Mouse (Mus musculus) inflammation-experienced regulatory T-cells, adult 6 months (primary cell): ENCODE measurements around the gene Acp6. TPM values are rescaled to one million over a fixed set of nuclear protein-coding genes. Genes with fewer than 3 reads are reported as not detected.
A peak's percentile ranks its signal among the peaks of the same experiment; 100 is the strongest.
"Not testable (repeated sequence)": the region's sequence is repeated elsewhere in the genome, so short reads cannot be mapped to it uniquely, and the experiment has no call there.

ENCODE experiments used
- ATAC-seq: one replicate; pipeline ENCODE4 v1.8.0; 2017
- polyA plus RNA-seq, 3 experiments: library from polyadenylated mRNA; unstranded; fragments of 100-300 nt; shearing (Covaris generic); gene quantifications; one replicate each; pipeline ENCODE4 v1.2.1; 2017

Gene Acp6
- 10 to 100 TPM; 21.5 to 49.1 (median 47.1) TPM for polyA plus RNA-seq

DNA sequence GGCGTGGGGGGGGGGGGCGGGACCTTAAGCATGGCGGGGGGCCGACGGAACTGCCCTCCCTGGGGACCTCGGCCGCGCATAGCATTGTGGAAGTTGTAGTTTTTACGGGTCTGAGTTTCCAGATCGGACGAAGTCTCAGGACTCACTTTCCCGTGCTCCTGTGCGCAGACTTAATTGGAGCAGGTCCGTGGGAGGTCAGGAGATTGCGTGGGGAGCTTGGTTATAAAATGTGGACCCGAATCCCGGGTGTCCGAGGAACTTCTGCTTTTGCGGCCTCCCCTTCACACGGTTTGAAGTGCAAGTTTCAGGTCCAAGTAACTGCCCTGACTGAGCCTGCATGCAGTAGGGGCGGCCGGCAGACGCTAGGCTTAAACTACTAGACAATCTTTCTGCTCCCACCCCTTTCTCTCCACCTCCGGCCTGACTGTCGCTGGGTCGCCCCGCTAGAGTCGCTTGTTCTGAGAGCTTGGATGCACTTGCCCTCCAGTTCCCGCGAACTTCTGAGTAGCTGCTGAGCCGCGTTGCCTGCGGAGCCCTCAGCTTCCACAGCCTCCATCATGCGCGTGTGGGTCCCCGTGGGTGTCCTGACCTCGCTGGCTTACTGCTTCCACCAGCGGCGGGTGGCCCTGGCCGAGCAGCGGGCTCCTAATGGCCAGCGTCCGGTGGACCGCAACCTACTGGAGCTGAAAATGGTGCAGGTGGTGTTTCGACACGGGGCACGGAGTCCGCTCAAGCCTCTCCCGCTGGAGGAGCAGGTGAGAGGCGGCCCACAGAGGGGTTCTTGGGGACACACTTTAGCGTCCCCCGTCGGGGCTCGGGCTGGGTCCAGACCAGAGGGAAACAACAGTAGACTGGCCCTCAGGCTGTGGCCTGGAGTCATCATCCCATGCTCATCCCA is at the start of gene Acp6:
Gene Acp6, plus strand, starts transcription at position 167 of the 898 bp plus-strand sequence.
- peak; percentile 86 for ATAC-seq

DNA sequence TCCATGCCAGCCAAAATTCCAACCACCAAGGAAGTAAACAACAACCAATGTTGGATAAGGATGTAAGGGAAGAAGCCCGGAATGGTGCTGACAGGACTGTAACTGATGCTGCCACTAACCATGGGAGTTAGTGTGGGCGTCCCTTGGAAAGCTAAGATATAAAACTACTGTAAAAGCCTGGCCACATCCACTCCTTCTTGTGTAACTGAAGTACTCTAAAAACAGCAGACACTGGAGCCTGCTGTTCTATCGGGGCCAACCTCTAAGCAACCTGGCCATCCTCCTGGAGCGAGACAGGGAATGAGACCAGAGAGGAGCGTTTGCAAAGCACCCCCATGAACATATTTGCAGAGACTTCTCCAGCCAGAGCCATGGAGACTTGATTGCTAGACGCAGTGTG is 41.1 kb upstream of the Acp6 start:
- ATAC-seq = no peak

DNA sequence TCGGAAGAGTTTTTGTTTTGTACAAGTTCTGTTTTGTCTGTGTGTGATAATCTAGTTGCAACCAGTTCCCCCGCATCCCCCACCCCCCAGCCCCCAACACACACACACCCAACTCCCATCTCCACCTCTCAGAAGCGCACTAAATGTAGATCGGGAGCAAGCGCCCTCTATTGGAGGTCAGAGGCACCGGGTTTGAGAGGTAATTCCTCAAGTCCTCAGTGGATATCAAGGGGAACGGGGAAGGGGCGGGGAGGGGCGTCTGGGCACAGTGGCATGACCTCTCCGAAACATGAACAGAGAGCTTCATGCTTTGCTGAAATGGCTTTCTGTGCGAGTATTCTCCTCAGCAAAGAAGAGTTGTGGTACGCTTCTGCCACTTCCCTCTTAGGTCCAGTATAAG is 40.3 kb upstream of the Acp6 start:
- no peak for ATAC-seq

DNA sequence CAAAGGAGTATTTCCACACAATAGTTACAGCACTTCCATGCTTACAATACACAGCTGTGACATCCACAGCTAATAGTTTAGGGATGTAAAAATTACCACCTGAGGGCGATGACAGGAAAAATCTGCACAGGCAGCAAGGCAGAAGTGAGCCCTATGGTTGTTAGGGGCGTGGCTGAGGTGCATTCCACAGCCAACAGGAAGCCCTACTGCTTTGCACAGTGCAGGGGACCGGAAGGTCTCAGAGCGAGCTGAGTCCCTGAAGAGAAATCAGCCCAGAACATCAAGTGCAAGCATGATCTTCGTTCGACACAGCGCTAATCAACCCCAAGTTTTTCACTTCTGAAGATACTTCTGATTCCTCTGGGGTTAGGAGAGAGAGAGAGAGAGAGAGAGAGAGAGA is 34.4 kb upstream of the Acp6 start:
- peak; percentile 100 for ATAC-seq

DNA sequence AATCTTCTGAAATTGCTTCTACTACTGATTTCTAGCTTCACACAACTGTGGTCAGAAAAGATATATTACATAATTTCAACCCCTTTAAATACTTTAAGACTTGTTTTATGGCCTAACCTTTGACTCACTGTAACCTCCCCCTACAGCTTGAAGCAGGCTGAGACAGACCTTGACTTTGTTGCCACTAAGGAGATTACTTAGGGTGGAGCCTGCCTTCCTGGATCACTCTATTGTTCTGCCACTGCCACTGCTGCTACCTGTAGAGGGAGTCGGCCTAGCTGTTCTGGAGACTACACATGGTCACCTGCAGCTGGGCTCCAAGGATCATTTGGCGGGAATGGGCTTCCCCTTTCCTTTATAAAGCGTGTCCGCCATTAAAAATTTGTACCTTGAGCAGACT is 29.2 kb upstream of the Acp6 start:
- no peak for ATAC-seq

DNA sequence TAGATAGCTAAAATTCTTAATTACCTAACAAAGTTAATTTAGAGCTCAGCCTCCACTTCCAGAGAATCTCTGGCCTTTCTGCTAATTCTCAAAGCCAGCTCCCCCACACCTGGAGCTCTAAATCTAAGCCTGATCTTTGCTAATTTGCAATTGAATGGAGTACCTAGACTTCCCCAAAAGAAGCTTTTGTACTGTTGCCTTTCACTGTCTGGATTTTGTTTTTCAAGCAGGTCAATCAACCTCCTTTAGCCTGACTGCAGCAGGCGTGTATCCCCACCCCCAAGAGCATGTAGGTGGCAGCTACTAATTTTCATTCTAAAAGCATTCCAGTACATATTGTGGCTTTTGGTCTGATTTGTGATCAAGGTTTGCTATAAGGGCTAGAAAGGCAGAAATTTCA is 20.9 kb upstream of the Acp6 start:
- ATAC-seq = not testable (repeated sequence)

DNA sequence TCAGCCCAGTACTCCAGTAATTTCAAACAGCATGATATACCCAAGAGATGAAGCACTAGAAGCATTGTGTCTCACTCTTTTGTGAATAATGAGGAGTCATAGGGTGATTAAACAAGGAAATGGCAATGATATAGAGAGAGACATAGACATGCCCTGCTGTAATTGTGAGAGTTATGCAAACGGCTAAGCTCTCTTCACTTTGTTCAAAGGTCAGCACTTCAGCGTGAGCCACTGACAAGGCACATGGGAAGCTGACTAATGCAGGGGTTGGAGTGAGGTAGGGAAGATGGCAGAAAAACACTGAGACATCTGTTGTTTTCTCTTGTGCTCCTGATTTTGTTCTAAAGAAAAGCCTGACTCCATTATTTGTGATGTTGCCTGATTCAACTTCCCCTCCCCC is 7.5 kb upstream of the Acp6 start:
- ATAC-seq = no peak

DNA sequence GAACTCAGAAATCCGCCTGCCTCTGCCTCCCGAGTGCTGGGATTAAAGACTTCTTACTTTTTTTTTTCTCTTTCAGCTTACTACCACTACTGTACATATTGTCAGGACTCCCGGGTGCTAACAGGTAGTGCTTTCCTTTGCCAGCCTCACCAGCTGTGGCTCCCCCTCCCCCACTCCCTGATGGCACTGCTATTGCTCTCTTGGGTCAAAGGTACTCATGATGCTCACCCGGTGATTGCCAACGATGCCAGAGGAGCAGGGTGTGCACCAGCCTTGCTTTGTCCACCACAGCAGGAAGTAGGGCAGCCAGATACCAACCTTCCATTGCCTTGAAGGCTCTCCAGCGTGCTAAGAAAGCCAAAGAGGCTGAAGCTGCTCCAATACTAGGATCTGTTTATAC is 2.1 kb upstream of the Acp6 start:
- no peak for ATAC-seq

DNA sequence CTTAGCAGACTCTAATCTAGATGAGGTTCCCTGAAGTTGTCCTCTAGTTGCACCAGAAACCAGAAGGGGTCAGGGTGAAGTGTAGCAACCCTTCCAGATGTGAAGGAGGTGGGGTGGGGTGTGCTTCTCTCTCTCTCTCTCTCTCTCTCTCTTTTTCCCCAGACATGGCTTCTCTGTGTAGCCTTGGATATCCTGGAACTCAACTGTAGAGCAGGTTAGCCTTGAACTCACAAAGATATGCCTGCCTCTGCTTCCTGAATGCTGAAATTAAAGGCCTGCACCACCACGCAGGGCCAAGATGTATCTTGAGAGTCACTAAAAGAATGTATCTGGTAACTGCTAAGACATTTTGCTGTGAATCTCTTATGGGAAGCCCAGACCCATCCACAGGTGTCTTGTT is 1.3 kb upstream of the Acp6 start:
- ATAC-seq = no peak

DNA sequence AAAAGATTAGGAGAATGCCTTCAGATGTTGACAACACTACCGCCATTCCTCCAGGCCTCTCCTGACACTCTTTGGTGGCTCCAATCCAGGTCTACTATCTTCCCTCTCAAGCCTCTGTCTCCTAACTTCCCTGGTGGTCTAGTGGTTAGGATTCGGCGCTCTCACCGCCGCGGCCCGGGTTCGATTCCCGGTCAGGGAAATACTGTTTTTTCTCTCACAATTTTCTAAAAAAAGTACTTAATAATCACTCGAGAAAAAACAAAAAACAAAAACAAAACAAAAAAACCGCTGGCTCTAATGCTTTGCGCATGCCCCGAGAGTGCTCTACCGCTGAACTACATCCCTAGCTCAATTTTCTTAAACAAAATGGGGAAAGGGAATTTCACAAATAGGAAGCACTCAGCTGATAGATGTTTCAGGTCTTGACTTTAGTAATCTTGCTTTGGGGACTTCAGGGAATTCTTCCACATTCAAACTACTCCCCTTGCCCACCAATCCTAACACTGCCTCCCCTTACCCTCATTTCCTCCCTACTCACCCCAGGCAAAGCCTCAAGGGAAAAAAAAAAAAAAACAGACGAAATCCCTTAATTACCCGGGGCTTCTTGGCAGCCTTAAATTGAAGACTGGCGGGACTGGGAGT is 498 bp upstream of the Acp6 start:
- no peak for ATAC-seq

DNA sequence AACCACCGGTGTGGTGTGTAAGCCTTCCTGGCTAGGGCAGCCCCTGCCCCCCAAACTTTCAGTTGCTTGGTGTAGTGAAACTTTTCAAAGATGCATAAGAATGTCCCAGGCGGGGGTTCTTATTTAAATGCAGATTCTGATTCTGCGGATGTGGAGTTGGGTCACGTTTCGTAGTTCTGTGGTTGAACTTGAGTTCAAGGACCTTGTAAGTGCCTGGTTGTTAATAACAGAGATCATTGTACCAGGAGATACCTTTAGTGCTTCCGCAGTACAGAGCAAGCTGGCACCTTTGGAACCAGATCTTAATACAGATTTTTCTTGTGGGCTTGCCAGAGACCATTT is 903 bp downstream of the Acp6 start:
- peak; percentile 11 for ATAC-seq

DNA sequence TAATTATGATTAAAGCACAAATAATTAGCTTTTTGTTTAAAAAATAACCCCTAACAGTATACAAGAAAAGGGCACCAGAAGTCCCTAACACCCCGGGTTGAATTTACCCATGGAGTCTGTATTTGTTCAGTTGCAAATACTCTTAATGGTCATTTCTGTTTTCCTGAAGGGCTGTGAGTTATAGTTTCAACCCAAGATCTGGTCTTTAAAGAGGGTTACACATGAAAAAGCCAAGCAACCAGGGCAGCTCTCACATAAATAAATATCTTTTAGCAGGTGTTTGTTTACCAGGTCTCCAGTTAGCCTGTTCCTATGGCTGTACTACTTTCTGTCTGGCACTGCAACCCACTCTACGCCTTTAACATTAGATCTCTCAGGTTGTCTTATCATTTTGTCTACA is 1.4 kb downstream of the Acp6 start:
- no peak for ATAC-seq

DNA sequence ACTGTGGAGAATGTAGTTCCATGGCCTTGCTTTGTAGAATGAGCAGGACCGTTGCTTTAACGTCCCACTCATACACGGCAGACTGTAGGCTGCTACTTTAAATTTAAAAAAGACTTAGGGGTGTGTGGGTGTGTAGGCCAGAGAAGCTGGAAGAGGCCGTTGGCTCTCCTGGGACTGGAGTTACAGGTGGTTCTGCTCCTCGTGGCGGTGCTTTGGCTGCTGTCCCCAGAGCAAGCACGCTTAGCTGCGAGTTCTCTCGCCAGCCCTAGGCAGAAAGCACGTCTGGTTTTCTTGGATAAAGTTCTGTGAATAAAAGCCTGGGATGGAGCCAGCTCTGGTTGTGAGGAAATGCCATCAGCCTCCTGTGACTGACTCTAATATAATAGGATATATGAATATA is 2.3 kb downstream of the Acp6 start:
- ATAC-seq = no peak

DNA sequence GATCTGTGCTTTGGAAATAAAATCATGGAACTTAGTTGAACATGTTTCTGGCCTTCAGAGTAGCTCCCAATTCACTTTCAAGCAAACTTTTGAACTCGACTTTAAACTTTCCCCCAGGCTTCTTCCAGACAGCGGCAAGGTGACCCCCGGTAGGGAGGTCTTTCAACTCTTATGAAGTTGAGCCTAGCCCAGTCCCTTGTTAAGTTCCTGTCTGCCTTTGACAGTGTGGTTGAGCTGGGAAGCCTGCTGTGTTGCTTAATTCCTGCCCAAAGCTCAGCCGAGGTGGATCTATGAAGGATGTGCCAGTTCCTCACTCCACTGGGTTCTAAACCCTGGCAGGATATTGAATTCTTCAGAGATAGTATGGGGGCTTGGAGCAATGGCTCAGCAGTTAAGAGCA is 3.2 kb downstream of the Acp6 start:
- ATAC-seq = no peak

DNA sequence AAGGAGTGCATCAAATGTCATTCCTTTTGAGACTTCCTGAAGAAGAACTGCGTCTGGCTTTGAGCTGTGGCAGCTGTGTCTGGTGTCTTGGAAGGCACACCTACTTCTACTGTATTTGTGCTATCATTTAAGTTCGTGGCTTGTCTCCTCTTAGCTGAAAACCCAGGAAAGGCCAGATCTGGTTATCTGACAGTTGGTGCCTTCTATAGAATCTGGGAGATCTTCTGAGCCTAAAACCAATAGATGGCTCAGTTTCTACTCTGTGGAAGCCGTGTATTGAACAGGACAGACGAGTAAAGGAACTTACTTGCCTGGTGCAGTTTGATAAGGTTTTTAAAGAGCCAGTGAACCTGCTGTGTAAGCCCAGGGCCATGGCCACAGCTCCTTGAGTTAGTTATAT is 5.9 kb downstream of the Acp6 start:
- no peak for ATAC-seq

DNA sequence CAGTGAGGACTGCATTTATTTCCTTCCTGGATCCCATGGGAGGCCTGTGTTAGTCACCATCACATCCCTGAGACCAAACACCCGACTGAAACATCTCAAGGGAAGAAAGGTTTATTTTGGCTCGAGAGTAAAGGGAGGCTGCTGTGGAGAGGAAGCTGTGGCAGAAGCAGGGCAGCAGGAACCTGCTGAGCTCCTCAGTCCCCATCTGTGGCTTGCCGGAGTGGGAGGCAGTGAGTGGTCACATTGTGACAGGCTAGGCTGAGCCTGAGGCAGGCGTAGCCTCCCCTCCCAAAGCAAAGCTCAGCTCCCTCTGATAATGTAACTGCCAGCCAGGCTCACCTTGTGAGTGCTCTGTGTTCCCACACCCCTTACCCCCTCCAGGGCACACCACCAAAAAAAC is 8.5 kb downstream of the Acp6 start:
- no peak for ATAC-seq

DNA sequence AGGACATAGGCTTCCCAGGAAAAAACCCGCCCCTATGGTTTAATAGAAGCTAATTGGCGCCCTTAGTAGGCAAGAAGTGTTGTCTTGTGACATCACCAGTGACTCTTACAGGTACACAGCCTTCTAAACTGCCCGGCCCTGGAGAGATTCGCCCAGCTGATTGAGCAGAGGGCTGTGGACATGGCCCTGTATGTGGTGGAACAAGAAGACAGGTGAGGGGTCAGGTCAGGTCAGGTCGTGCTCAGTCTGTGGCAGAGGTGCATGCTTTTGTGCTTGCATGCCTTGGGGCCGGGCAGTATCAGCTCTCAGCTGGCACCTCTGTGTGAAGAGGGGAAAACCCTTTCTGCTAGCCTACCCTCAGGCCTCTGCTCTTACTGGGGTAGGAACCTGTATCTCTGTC is 13.0 kb downstream of the Acp6 start:
- no peak for ATAC-seq

DNA sequence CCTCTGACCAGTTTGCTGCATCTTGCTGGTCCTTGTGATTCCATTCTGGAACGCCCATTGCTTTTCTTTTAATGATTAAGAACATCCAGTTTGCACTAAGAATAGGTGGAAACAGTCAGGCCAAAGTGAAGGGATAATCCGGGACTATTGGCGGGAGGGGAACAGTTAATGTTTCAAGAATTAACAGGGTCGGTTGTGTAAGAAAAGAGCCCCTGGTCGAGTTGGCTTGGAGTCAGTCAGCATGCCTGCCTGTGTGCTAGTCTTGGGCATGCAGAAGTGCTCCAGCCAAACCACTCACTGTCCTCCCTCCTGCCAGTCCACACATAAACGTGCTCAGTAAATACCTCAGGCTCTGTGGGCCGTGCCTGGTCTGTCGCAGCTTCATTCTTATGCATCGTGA is 13.7 kb downstream of the Acp6 start:
- ATAC-seq = no peak

DNA sequence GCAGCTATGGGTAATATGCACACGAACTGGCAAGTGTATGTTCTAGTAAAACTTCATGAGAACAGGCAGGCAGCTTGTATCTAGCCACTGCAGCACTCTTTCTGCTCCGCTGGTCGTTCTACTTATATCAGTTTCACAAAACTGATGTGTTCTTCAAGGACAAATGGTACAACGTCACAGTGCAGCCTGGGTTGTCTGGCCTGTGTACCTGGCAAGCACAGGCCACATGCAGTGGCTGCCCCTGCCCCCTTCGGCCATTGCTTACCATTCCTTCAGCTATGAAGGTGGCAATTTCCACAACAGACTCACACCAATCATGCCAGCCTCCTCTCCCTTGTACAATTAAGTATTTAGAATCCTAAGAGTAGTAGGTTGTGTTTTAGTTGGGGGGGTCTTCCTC is 14.1 kb downstream of the Acp6 start:
- no peak for ATAC-seq

DNA sequence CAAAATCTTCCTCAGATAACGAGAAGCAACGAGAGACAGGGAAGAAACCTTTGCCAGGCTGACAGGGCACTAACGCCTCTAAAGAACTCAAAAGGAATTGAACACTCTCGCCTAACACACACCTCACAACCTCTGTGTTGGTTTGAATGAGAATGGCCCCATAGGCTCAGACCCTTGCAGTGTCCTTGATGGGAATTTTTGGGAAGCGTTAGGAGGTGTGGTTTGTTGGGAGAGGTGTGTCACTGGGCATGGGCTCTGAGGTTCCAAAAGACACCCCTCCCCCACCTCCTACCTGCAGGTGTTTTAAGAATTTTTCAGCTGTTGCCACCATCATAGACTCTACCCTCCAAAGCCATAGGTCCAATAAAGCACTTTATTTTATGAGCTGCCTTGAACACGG is 20.3 kb downstream of the Acp6 start:
- ATAC-seq = no peak

DNA sequence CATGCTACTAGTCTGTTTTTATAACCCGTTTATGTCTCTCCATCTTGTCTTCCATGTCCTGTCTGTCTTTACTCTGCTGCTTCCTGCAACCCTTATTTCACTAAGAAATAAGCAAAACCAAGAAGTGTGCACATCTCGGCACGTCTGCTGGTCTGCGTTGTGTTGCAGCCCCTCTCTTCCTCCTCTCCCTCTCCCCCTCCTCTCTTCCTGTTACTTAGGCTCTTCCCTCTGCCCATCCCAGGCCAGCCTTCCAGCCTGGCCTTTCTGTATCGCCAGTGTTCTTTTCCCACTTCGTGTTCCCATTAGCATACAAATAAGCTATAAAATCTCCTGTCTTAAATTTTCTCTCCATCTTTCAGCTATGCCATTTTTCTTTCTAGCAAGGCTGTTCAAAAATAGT is 21.9 kb downstream of the Acp6 start:
- no peak for ATAC-seq

DNA sequence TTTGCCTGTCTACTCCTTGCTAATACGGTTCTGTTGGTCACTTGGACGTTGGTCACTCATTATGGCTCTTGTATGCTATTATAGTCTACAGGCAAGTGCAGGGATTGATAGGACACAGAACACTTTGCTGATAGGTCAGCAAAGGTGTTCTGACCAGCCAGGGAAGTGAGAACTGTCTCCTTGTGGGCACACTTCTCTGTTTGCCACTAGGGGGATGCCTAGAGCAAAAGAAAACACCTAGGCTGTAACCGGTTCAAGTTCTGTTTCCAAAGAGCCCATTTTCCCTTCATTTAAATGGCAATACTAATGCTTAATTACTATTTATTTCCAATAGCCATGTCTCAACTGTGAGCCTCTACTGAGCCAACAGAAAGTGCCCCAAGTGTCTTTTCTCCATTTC is 25.2 kb downstream of the Acp6 start:
- no peak for ATAC-seq

DNA sequence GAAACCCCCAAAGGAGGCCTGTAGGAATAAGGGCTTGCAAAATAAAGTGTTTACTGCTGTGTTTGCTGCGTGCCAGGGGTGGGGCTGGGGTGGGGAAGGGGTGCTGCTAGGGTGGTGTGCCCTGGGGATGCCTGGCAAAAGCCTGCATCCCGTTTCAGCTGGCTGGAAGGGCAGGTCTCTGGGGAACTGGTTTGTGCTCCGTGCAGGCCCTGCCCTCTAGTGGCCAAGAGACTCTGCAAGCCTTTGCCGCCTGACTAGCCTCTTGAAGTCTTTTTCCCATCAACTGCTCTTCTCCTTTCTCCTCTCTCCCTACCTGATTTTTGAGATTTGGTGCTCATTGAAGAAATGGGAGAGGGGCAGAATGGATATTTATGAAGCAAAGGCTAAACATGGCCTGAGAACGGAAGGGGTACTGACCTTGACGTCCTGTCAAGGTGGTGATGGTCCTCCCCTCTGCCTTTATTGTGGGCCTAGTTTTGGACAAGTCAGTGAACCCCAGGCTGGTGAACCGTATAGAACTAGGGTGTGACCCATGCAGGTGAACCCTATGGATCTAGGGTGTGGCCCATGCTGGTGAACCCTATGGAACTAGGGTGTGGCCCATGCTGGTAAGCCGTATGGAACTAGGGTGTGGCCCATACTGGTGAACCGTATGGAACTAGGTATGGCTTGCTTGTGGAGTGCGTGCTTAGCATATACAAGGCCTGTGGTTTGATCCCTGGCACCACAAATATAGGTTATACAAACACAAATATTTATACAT is 26.7 kb downstream of the Acp6 start:
- peak; percentile 48 for ATAC-seq

DNA sequence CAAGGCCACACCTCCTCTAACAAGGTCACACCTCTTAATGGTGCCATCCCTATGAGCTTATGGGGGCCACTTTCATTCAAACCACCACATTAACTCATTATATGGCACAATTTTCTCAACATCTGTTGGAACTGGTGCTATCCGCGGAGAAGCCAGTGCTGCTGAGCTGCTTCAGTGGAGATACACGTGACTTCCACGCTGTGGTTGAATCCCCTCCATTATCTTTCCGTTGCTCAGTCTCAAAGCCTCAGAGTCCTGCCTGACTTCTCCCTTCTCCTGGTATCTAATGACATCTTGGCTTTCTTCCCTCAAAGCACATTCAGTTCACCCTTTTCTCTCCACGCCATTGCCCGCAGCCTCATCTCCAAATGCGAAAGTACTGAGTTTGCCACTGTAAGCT is 38.0 kb downstream of the Acp6 start:
- ATAC-seq = no peak
